Mouse (Mus musculus) WW6 (cell line): Measurements from ENCODE around the gene Tm9sf4.
A peak's percentile ranks its signal among the peaks of the same experiment; 100 is the strongest.

Source experiments
- DNase-seq: peaks from one replicate; pipeline ENCODE4 v3.0.0-alpha.2; 2013; ENCODE audit warnings: low read depth, low spot score

Gene Tm9sf4

GRCm38 (mm10) chr2:153160844-153161683 lies at the start of gene Tm9sf4:
Tm9sf4 (plus strand) TSS chr2:153161303.
- DNase-seq = peak; percentile 62

- no peak for DNase-seq
Measured at GRCm38 (mm10) chr2:153115679-153116081, 45.4 kb upstream of the Tm9sf4 start.

GRCm38 (mm10) chr2:153117051-153117486 lies 44.0 kb upstream of the Tm9sf4 start:
- no peak for DNase-seq

GRCm38 (mm10) chr2:153119488-153119887 lies 41.6 kb upstream of the Tm9sf4 start:
- DNase-seq = no peak

- DNase-seq = no peak
Measured at GRCm38 (mm10) chr2:153120126-153120525, 41.0 kb upstream of the Tm9sf4 start.

- no peak for DNase-seq
Measured at GRCm38 (mm10) chr2:153121821-153122615, 39.1 kb upstream of the Tm9sf4 start.

- DNase-seq = no peak
Measured at GRCm38 (mm10) chr2:153122701-153123100, 38.4 kb upstream of the Tm9sf4 start.

GRCm38 (mm10) chr2:153125875-153126274 lies 35.2 kb upstream of the Tm9sf4 start:
- no peak for DNase-seq

GRCm38 (mm10) chr2:153131019-153131418 lies 30.1 kb upstream of the Tm9sf4 start:
- no peak for DNase-seq

- DNase-seq = no peak
Measured at GRCm38 (mm10) chr2:153134237-153134636, 26.9 kb upstream of the Tm9sf4 start.

- DNase-seq = no peak
Measured at GRCm38 (mm10) chr2:153136211-153136610, 24.9 kb upstream of the Tm9sf4 start.

GRCm38 (mm10) chr2:153139158-153139557 lies 21.9 kb upstream of the Tm9sf4 start:
- no peak for DNase-seq

GRCm38 (mm10) chr2:153139996-153140613 lies 21.0 kb upstream of the Tm9sf4 start:
- DNase-seq = no peak

- no peak for DNase-seq
Measured at GRCm38 (mm10) chr2:153142620-153143199, 18.4 kb upstream of the Tm9sf4 start.

GRCm38 (mm10) chr2:153145346-153145745 lies 15.8 kb upstream of the Tm9sf4 start:
- DNase-seq = no peak

GRCm38 (mm10) chr2:153147236-153147635 lies 13.9 kb upstream of the Tm9sf4 start:
- no peak for DNase-seq

- no peak for DNase-seq
Measured at GRCm38 (mm10) chr2:153147715-153148114, 13.4 kb upstream of the Tm9sf4 start.

GRCm38 (mm10) chr2:153149742-153150141 lies 11.4 kb upstream of the Tm9sf4 start:
- no peak for DNase-seq

GRCm38 (mm10) chr2:153151026-153151425 lies 10.1 kb upstream of the Tm9sf4 start:
- DNase-seq = no peak

- no peak for DNase-seq
Measured at GRCm38 (mm10) chr2:153151926-153152665, 9.0 kb upstream of the Tm9sf4 start.

- no peak for DNase-seq
Measured at GRCm38 (mm10) chr2:153153033-153153450, 8.1 kb upstream of the Tm9sf4 start.
